Mouse (Mus musculus) cerebellum, postnatal 25 days (tissue): ENCODE measurements around the gene Bglap2.
"Not testable (repeated sequence)": the region's sequence is repeated elsewhere in the genome, so short reads cannot be mapped to it uniquely, and the experiment has no call there.

Experiments used
- DNase-seq, 2 experiments: peaks; one replicate each; pipeline ENCODE4 v3.0.0; 2021; ENCODE audit warnings: mixed read lengths in 2 of 2

Gene Bglap2

GRCm38 (mm10) chr3:88378599-88378998 is at the start of gene Bglap2:
TSS of gene Bglap2 (minus strand) at chr3:88378699.
- not testable (repeated sequence) for DNase-seq

- no peak for DNase-seq
These were observed 48.9 kb upstream of the Bglap2 start for GRCm38 (mm10) chr3:88427342-88427905.

GRCm38 (mm10) chr3:88425708-88426420 is 47.4 kb upstream of the Bglap2 start:
- no peak for DNase-seq

DNA sequence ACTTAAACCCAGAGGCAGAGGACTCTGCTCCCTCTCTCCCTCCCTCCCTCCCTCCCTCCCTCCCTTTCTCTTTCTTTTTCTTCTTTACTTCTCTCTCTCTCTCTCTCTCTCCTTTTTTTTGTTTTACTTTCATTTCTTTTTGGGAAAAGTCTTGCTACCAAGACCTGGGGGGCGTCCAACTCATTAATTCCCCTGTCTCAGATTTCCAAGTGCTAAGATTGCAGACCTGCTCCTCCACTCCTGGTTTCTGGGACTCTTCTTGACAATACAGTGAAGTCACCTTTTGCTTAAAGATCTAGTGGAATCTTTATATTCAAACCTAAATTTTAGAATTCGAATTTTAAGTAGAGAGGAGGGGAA is 46.8 kb upstream of the Bglap2 start:
- no peak for DNase-seq

GRCm38 (mm10) chr3:88424605-88425329 is 46.3 kb upstream of the Bglap2 start, which contains the start of gene Slc25a44:
TSS of gene Slc25a44 (minus strand) at chr3:88425139.
- peak; percentile 94 to 95 for DNase-seq

- peak; percentile 79 to 85 for DNase-seq
These were observed 43.7 kb upstream of the Bglap2 start for GRCm38 (mm10) chr3:88422020-88422720.

DNA sequence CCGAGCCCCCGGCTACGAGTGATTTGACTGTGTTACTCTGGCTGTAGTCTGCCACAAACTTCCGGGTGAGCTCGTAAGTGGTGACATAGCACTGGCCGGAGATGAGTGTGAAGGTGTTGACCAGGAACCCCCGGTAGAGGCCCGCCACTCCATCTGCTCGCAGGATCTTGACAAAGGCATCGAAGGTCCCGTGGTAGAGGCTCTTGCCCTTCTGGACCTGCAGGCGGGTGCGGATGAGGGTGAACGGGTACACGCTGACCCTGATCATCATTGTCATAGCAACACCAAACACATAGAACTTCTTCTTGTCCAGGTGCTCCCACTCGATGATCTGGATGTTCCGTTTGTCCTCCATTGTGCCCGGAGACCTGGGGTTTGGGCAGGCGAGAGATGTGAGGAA is 42.3 kb upstream of the Bglap2 start:
- no peak for DNase-seq

DNA sequence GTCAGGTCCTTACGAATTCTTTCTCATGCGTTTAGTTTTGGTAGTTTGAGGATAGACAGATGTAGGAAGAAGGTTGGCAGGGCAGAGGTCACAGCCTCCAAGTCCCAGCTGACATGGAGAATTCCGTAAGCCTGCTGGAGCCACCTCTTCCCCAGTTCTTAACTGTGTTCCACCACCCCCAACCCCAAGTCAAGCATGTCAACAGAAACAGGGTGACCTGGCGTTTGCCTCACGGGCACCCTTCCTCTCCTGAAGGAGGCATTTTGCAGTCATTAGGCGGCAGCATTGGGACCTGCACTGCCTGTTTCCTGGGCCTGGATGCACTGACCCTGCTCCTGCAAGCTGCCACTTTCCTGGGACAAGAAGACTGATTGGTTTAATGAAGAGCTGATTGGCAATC is 39.5 kb upstream of the Bglap2 start:
- DNase-seq, result no peak

GRCm38 (mm10) chr3:88415668-88416067 is 37.2 kb upstream of the Bglap2 start:
- no peak for DNase-seq

DNA sequence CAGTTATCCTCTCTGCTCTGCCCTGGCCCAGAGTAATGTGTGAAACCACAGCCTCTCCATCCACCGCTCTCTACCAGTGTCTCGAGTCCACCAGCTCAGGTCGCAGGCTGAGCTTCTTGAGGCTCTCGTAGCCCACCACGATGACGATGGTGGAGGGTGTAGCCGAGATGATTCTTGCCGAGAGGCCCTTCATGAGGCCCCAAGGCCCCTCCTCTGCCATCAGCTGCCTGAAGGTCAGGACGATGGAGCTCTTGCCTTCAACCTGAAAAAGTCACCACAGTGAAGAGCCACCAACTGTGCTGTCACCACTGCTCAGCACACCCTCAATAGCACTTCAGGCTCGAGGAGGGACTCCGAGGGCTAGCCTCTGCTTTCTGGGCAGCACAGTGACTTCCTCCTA is 34.1 kb upstream of the Bglap2 start:
- DNase-seq, result no peak

GRCm38 (mm10) chr3:88411681-88412080 is 33.2 kb upstream of the Bglap2 start:
- no peak for DNase-seq

DNA sequence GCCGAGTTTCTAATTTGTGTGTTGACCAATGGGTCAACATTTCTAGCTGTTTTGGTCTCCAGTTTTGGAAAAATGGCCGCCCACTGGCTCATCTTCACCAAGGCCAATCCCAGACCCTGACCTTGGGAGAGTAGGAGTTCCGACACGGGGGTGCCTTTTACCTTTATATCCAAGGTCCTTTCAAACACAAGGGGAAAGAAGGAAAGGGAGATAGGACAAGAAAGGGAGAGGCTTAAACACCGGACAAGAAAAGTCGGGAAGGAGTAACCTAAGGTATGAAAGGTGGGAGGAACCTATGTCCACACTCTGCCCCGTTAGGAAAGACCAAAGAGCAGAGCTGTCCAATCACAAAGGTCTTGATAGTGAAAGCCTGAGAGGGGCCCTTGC is 32.1 kb upstream of the Bglap2 start:
- DNase-seq, result no peak

GRCm38 (mm10) chr3:88409741-88410644 is 31.5 kb upstream of the Bglap2 start, which contains the start of gene Pmf1:
TSS of gene Pmf1 (minus strand) at chr3:88410331.
- DNase-seq, result peak; percentile 88 to 94

GRCm38 (mm10) chr3:88408953-88409352 is 30.5 kb upstream of the Bglap2 start:
- DNase-seq, result no peak

GRCm38 (mm10) chr3:88407529-88407928 is 29.0 kb upstream of the Bglap2 start:
- no peak for DNase-seq

DNA sequence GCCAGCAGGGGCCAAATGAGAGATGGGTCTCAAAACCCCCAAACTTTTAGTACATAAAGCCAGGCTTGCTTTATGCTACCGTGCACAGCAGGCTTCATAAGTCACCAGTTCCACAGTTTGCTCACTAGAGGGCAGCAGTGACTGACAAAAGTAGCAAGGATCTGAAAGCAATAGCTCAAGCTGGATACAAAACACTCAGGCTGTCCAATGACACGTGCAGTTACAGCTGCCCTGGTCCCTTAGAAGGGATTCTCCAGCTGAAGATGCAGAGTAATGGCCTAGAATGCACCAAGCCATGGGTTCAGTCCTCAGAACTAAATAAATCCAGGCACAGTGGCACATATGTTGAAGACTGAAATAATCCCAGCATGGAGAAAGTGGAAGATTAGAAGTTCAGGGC is 28.6 kb upstream of the Bglap2 start:
- DNase-seq, result peak; percentile 68 to 78

- DNase-seq, result no peak
These were observed 25.2 kb upstream of the Bglap2 start for GRCm38 (mm10) chr3:88403522-88404230.

DNA sequence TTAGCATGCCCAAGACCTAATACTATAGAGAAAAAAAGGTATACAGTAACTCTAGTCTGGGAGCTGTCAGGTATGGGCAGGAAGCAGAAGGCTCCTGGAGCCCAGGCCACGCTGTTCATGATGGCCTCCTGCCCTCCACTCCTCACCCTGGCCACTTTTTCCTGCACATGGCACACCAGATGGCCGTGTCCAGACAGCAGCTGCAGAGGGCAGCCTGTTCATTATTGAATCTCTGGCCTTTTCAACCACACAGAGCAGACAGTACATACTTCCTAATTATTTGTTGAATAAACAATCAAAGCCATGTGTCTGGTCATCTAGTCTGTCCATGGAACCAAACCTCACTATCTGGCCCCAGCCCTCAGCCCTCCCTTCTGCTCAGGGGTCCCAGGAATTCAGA is 20.2 kb upstream of the Bglap2 start:
- DNase-seq, result peak; percentile 83 to 87

DNA sequence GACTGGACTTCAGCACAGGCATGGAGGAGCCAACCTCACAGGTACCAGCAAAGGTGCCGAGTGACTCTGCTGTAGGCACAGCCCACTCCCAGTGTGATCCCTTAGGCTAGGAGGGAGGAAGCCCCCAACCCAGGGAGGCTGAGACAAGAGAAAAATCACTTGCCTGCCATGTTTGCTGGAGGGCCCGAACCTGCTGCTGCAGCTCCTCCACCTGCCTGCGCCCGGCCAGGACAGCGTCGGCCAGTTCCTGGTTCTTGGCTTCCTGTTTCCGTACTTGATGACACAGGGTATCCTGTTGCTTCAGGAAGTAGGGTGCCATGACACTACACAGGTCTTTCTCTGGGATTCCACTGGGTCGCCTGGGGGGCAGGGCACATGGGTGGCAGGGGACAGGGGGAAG is 17.2 kb upstream of the Bglap2 start:
- no peak for DNase-seq

- no peak for DNase-seq
These were observed 16.8 kb upstream of the Bglap2 start for GRCm38 (mm10) chr3:88395288-88395687.

- peak in 1 of 2 experiments; percentile 39 for DNase-seq
These were observed 15.4 kb upstream of the Bglap2 start for GRCm38 (mm10) chr3:88393776-88394375.
